Mouse (Mus musculus) lung, postnatal 0 days (tissue): ENCODE results near the gene Nfia.

Experiments used
- CTCF ChIP-seq: IDR thresholded peaks from 2 replicates; pipeline ENCODE4 v1.5.1; 2016; ENCODE audit warnings: antibody characterized with exemption, mild to moderate bottlenecking
- EP300 ChIP-seq: IDR thresholded peaks from 2 replicates; pipeline ENCODE4 v1.6.1; 2016; ENCODE audit warnings: antibody characterized with exemption, mild to moderate bottlenecking, control low read depth

- TF ChIP-seq CTCF (no peak), EP300 (no peak)
Observed at GRCm38 (mm10) chr4:97777706-97778176, 5.2 kb downstream of the Nfia start, which contains the start of gene E130114P18Rik.
